Mouse (Mus musculus): Measurements from ENCODE around the gene Arhgef18.

The Arhgef18 gene

DNA sequence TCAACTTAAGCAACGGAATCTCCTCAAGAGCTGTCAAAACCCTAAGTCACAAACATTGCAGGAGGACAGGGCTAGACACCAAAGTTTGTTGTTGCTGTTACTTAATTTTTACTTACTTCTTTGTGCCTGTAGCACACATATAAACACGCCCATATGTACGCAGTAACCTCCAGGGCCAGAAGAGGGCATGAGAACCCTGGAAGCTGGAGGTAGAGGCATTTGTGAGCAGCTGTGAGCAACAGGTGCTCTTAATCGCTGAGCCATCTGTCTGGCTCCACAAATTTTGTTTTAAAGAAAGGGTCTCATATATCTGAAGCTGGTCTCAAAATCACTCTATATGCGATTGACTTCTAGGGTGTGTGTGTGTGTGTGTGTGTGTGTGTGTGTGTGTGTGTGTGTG, 71.5 kb downstream of the Arhgef18 start:
- no peak for DNase-seq

DNA sequence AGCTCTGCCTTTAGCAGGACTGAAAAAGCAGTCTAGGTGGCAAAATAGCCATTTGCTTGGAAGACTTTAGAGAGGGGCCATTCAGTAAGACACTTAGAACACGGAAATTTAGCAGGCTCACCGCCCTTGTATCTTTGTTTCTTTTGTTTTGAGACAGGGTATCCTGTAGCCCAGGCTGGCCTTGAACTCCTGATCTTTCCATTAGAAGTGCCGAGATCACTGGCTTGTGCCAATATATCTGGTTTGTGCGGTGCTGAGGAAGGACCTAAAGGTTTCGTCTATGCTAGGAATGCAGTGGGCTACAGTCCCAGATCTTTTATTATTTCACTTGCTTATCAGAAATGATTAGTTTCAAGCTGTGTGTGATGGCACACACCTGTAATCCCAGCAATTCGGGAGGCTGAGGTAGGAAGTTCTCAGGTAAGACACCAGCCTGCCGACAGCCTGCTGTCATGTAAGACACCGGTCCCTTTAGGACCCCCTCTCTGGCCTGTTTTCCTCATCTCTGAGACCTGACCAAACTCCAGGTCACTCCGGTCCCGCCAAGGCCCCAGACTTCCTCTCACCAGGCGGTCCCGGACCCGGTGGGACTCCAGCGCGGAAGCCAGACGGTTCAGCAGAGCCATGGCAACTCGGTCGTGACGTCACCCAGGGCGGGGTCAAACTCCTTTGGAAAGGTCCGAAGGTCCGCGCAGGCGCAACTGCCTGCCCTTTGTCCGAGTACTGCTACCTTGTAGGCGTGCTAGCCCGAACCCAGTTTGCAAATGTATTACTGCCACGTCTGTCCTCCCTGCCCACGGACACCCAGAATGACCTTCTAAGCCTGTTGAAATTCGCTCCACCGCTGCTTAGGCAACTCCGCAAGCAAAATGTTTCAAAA, 74.4 kb downstream of the Arhgef18 start, which contains the start of gene Pex11g:
TSS of gene Pex11g (minus strand) at position 675 of the 880 bp plus-strand sequence.
- peak; percentile 100 for DNase-seq

GRCm38 (mm10) chr8:3467886-3468545, 75.2 kb downstream of the Arhgef18 start:
- no peak for DNase-seq

GRCm38 (mm10) chr8:3468838-3469237, 76.0 kb downstream of the Arhgef18 start:
- no peak for DNase-seq

- no peak for DNase-seq
Observed at GRCm38 (mm10) chr8:3470562-3470961, 77.8 kb downstream of the Arhgef18 start, which contains the start of gene Tex45. Gene Tex45, plus strand, starts transcription at chr8:3470862.

DNA sequence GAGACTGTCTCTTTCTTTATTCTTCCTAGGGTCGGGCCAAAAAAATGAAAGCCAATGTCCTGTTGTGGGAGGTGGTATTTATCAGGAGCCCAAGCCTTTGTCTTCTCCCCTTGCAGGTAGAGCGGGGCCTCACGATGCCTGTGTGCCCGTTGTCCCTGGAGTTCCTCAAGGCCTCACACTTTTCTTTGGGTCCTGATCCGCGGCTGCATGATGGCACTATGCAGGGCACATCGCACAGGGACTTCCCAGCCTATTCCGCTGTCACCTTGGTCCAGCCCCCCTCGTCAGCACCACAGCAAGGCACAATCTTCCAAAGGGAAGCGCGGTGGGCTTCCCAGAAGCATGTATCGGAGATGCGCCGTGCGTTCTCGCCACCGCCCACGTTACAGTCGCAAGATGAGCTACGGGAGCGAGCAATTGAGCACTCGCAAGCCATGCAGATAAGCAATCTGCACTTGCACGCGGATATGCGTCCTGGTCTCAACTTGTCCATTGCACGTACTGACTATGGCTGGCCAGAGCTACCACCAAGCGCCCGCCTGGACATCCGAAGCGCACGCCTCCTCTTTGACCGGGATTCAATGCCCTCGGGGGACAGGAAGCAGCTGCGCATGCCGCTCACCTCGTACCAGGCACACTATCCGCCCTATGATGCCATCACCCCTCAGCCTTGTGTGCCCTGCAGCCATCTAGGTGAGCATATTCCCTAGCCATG, 83.1 kb downstream of the Arhgef18 start:
- DNase-seq: no peak

DNA sequence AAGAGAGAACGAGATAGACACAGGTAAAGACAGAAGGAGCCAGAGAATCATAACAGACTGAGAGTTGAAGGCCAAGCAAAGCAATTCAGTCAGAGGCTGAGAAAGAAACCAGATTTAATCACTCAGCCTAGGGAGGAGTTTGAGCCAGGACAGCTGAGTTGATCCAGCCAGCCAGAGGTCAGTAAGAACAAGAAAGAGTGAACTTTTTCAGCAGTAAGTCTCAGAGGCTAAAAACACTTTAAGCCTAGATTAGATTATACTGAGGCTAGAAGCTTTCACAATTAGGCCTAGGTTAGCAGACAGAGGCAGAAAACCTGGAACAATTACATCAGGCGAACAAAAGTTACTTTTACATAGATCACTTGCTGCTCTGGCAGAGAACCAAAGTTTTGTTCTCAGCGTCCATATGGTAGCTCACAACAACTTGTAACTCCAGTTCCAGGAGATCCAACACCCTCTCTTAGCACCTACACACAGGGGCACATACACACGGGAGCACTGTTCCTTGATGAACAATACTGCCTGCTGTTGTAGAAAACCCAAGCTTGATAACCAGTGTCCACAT, 87.5 kb downstream of the Arhgef18 start:
- DNase-seq: no peak

- DNase-seq: no peak
Observed at GRCm38 (mm10) chr8:3481605-3482004, 88.8 kb downstream of the Arhgef18 start.

- DNase-seq: no peak
Observed at GRCm38 (mm10) chr8:3482240-3482740, 89.5 kb downstream of the Arhgef18 start.

DNA sequence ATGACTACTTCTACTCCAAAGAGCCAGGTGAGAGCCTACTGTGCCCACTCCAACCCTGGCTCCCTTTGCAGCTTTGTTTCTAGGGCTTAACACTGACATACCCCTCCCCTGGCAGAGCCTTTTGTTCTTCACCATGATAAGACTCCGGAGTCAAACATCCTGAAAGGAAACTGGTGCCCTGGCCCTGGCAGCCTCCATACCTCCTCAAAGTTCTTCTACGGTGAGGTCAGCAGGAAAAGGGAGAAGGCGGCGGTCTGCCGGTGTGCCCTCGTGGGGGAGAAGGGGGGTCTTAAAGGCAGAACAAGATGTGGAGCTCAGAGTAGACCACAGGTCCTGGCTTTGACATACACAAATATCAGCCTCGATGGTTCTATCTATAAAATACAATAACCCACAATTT, 90.7 kb downstream of the Arhgef18 start:
- no peak for DNase-seq

GRCm38 (mm10) chr8:3485192-3485591, 92.4 kb downstream of the Arhgef18 start:
- no peak for DNase-seq

- peak; percentile 98 for DNase-seq
Observed at GRCm38 (mm10) chr8:3492901-3493844, 100.4 kb downstream of the Arhgef18 start, which contains the start of gene Zfp358. Gene Zfp358, plus strand, starts transcription at chr8:3493138.

GRCm38 (mm10) chr8:3493845-3494208, 101.0 kb downstream of the Arhgef18 start:
- DNase-seq: peak; percentile 92

DNA sequence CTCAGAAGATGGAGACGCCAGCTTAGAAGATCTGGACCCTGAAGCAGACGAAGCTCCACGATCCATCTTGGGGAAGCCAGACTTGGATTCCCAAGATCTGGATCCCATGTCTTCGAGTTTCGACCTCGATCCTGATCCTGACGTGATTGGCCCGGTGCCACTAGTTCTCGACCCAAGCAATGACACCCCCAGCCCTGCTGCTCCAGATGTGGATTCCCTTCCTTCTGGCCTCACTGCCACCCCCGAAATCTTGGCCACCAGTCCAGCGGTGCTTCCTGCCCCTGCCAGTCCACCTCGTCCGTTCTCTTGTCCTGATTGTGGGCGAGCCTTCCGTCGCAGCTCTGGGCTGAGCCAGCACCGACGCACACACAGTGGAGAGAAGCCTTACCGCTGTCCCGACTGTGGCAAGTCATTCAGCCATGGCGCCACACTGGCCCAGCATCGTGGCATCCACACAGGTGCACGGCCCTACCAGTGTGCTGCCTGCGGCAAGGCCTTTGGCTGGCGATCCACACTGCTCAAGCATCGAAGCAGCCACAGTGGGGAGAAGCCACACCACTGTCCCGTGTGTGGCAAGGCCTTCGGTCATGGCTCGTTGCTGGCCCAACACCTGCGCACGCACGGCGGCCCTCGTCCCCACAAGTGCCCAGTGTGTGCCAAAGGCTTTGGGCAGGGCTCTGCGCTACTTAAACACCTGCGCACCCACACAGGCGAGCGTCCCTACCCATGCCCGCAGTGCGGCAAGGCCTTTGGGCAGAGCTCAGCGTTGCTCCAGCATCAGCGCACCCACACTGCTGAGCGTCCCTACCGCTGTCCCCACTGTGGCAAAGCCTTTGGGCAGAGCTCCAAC, 103.0 kb downstream of the Arhgef18 start:
- DNase-seq: peak; percentile 92

DNA sequence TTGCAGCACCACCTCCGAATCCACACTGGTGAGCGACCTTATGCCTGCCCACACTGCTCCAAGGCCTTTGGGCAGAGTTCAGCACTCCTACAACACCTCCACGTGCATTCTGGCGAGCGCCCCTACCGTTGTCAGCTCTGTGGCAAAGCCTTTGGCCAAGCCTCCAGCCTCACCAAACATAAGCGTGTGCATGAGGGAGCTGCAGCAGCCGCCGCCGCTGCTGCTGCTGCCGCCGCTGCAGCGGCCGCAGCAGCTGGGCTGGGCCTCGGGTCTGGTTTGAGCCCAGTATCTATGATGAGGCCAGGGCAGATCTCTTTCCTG, 103.6 kb downstream of the Arhgef18 start:
- no peak for DNase-seq

DNA sequence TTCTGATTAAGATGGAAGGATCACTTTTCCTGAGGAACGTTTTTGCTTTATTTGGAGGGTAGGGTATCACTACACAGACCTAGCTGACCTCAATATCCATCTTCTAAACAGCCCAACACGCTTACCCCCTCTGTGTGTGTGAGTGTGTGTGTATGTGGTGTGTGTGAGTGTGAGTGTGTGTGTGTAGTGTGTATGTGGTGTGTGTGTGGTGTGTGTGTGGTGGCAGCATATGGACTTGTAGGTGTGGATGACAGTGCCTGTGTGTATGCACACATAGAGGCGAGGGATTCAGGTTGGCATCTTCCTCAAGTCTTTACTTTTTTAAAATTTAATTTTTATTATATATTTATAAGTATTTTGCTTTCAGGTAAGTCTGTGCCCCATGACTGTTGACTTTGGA, 105.8 kb downstream of the Arhgef18 start:
- DNase-seq: no peak

- DNase-seq: no peak
Observed at GRCm38 (mm10) chr8:3499751-3500150, 106.9 kb downstream of the Arhgef18 start.

GRCm38 (mm10) chr8:3500235-3501090, 107.7 kb downstream of the Arhgef18 start, which contains the start of gene Mcoln1:
Gene Mcoln1, plus strand, starts transcription at chr8:3500457.
- DNase-seq: peak; percentile 100

GRCm38 (mm10) chr8:3502217-3502616, 109.4 kb downstream of the Arhgef18 start:
- DNase-seq: no peak

Data from heart, adult 11 months (tissue).